Mouse (Mus musculus): ENCODE results near the gene Mrfap1. TPM values are rescaled to one million over a fixed set of nuclear protein-coding genes. Genes with fewer than 3 reads are reported as not detected.
A peak's percentile ranks its signal among the peaks of the same experiment; 100 is the strongest.

Gene Mrfap1
- polyA plus RNA-seq, 2 experiments from 2014 or later = 87.1 to 109 TPM

- no peak for ATAC-seq
Observed at GRCm38 (mm10) chr5:36779512-36779911, 17.1 kb downstream of the Mrfap1 start.

- no peak for ATAC-seq
Observed at GRCm38 (mm10) chr5:36778901-36779300, 17.7 kb downstream of the Mrfap1 start.

- no peak for ATAC-seq
Observed at GRCm38 (mm10) chr5:36777186-36777585, 19.4 kb downstream of the Mrfap1 start.

- no peak for ATAC-seq
Observed at GRCm38 (mm10) chr5:36776021-36776575, 20.5 kb downstream of the Mrfap1 start.

- ATAC-seq = no peak
Observed at GRCm38 (mm10) chr5:36775317-36775716, 21.3 kb downstream of the Mrfap1 start.

- no peak for ATAC-seq
Observed at GRCm38 (mm10) chr5:36772586-36772985, 24.0 kb downstream of the Mrfap1 start.

GRCm38 (mm10) chr5:36769603-36770002, 27.0 kb downstream of the Mrfap1 start:
- ATAC-seq = no peak

GRCm38 (mm10) chr5:36766958-36767703, 29.4 kb downstream of the Mrfap1 start:
- no peak for ATAC-seq

GRCm38 (mm10) chr5:36759848-36760247, 36.7 kb downstream of the Mrfap1 start:
- ATAC-seq = no peak

GRCm38 (mm10) chr5:36757033-36757432, 39.5 kb downstream of the Mrfap1 start:
- peak; percentile 52 for ATAC-seq

- no peak for ATAC-seq
Observed at GRCm38 (mm10) chr5:36750119-36751078, 46.2 kb downstream of the Mrfap1 start.

GRCm38 (mm10) chr5:36748536-36749061, 48.0 kb downstream of the Mrfap1 start, which contains the start of gene Bloc1s4:
Gene Bloc1s4, minus strand, starts transcription at chr5:36748650.
- ATAC-seq = peak; percentile 95

- peak; percentile 16 for ATAC-seq
Observed at GRCm38 (mm10) chr5:36747794-36748535, 48.6 kb downstream of the Mrfap1 start.

- ATAC-seq = no peak
Observed at GRCm38 (mm10) chr5:36747071-36747470, 49.5 kb downstream of the Mrfap1 start.

Other genes with a start within 250 kb of the Mrfap1 start
- gene Tbc1d14, start 203.5 kb downstream of the Mrfap1 start, polyA plus RNA-seq (2017; shearing (Covaris generic)) = 10 to 100 TPM; 52.2 to 57.6 TPM
- 10 to 100 TPM; 23.3 to 24.1 TPM for gene D5Ertd579e, start 100.7 kb downstream of the Mrfap1 start, polyA plus RNA-seq (2017; shearing (Covaris generic))
- gene Bloc1s4, start 48.1 kb downstream of the Mrfap1 start, polyA plus RNA-seq (2017; shearing (Covaris generic)) = 1 to 10 TPM in 1 of 2 experiments, under 1 TPM in 1; 0.95 to 1.6 TPM
- 10 to 100 TPM; 18.0 to 28.5 TPM for gene Man2b2, start 33.9 kb upstream of the Mrfap1 start, polyA plus RNA-seq (2017; shearing (Covaris generic))
- gene Ppp2r2c, start 71.7 kb upstream of the Mrfap1 start, polyA plus RNA-seq (2017; shearing (Covaris generic)) = not detected
- gene Wfs1, start 192.4 kb upstream of the Mrfap1 start, polyA plus RNA-seq (2017; shearing (Covaris generic)) = under 1 TPM; 0.46 to 0.79 TPM

Measured in activated CD4-positive, CD25-positive, alpha-beta regulatory T cell, adult 4 months (primary cell).